Mouse (Mus musculus): ENCODE results near the gene Rpl36-ps4. TPM values are rescaled to one million over a fixed set of nuclear protein-coding genes. Genes with fewer than 3 reads are reported as not detected.

Gene Rpl36-ps4
- total and polyA plus RNA-seq, 2 experiments from 2014 or later = not detected

- DNase-seq (ENCODE audit: low spot score) = no peak
- Histone ChIP-seq H3K27me3 (ENCODE audit: insufficient read depth, low read length) (no peaks in the 10 kb centered on the region), H3K9me3 (ENCODE audit: low read length) (no peaks in the 10 kb centered on the region), H3K4me1 (ENCODE audit: insufficient read depth, low read length) (no peaks in the 10 kb centered on the region), H3K36me3 (ENCODE audit: insufficient read depth, low read length) (no peaks in the 10 kb centered on the region), H3K4me3 (ENCODE audit: low read depth, low read length) (no peak overlapping the region), H3K27ac (ENCODE audit: low read depth, low read length) (no peak overlapping the region), H3K4me2 (ENCODE audit: low read depth, low read length, poor library complexity, severe bottlenecking) (no peak overlapping the region), H3K9ac (replicated peaks; ENCODE audit: low read length, poor library complexity, severe bottlenecking) (no peak overlapping the region)
- 82% methylated on average over 11 of the region's 11 CpGs for WGBS
- no peak for ATAC-seq (ENCODE audit: low FRiP score)
- TF ChIP-seq CTCF (IDR thresholded peaks at IDR 0.05) = no peak
Observed at GRCm38 (mm10) chr17:87876295-87877000, 44.3 kb upstream of the Rpl36-ps4 start.

- TF ChIP-seq CTCF (IDR thresholded peaks at IDR 0.05) = peak; percentile 75
- no peak for ATAC-seq (ENCODE audit: low FRiP score)
- H3K36me3 ChIP-seq (ENCODE audit: insufficient read depth, low read length) = no peaks in the 10 kb centered on the region
- H3K27ac ChIP-seq (ENCODE audit: low read depth, low read length) = no peak overlapping the region
- H3K4me1 ChIP-seq (ENCODE audit: insufficient read depth, low read length) = no peaks in the 10 kb centered on the region
- no peaks in the 10 kb centered on the region for H3K9me3 ChIP-seq (ENCODE audit: low read length)
- WGBS = 13% methylated on average over 25 of the region's 25 CpGs
- no peaks in the 10 kb centered on the region for H3K27me3 ChIP-seq (ENCODE audit: insufficient read depth, low read length)
- H3K4me2 ChIP-seq (ENCODE audit: low read depth, low read length, poor library complexity, severe bottlenecking) = peak overlapping the region; percentile 18; the same call in 1 of the 2 replicates
- H3K4me3 ChIP-seq (ENCODE audit: low read depth, low read length) = no peak overlapping the region
- H3K9ac ChIP-seq (replicated peaks; ENCODE audit: low read length, poor library complexity, severe bottlenecking) = no peak overlapping the region
- DNase-seq (ENCODE audit: low spot score) = peak; percentile 67
Observed at GRCm38 (mm10) chr17:87877207-87878073, 43.3 kb upstream of the Rpl36-ps4 start.

- H3K36me3 ChIP-seq (ENCODE audit: insufficient read depth, low read length) = no peaks in the 10 kb centered on the region
- no peak overlapping the region for H3K4me3 ChIP-seq (ENCODE audit: low read depth, low read length)
- DNase-seq (ENCODE audit: low spot score) = no peak
- no peak for ATAC-seq (ENCODE audit: low FRiP score)
- H3K27me3 ChIP-seq (ENCODE audit: insufficient read depth, low read length) = no peaks in the 10 kb centered on the region
- no peak for TF ChIP-seq CTCF (IDR thresholded peaks at IDR 0.05)
- no peak overlapping the region for H3K4me2 ChIP-seq (ENCODE audit: low read depth, low read length, poor library complexity, severe bottlenecking)
- no peaks in the 10 kb centered on the region for H3K4me1 ChIP-seq (ENCODE audit: insufficient read depth, low read length)
- WGBS = 37% methylated on average over 10 of the region's 10 CpGs
- H3K27ac ChIP-seq (ENCODE audit: low read depth, low read length) = no peak overlapping the region
- H3K9me3 ChIP-seq (ENCODE audit: low read length) = no peaks in the 10 kb centered on the region
- no peak overlapping the region for H3K9ac ChIP-seq (replicated peaks; ENCODE audit: low read length, poor library complexity, severe bottlenecking)
Observed at GRCm38 (mm10) chr17:87878556-87879483, 42.0 kb upstream of the Rpl36-ps4 start.

GRCm38 (mm10) chr17:87879484-87880225 is 41.1 kb upstream of the Rpl36-ps4 start:
- DNase-seq (ENCODE audit: low spot score) = peak; percentile 34
- H3K27ac ChIP-seq (ENCODE audit: low read depth, low read length) = no peak overlapping the region
- no peak overlapping the region for H3K4me2 ChIP-seq (ENCODE audit: low read depth, low read length, poor library complexity, severe bottlenecking)
- H3K4me3 ChIP-seq (ENCODE audit: low read depth, low read length) = no peak overlapping the region
- no peaks in the 10 kb centered on the region for H3K36me3 ChIP-seq (ENCODE audit: insufficient read depth, low read length)
- 32% methylated on average over 9 of the region's 9 CpGs for WGBS
- no peak for TF ChIP-seq CTCF (IDR thresholded peaks at IDR 0.05)
- no peak overlapping the region for H3K9ac ChIP-seq (replicated peaks; ENCODE audit: low read length, poor library complexity, severe bottlenecking)
- no peak for ATAC-seq (ENCODE audit: low FRiP score)
- no peaks in the 10 kb centered on the region for H3K4me1 ChIP-seq (ENCODE audit: insufficient read depth, low read length)
- no peaks in the 10 kb centered on the region for H3K27me3 ChIP-seq (ENCODE audit: insufficient read depth, low read length)
- H3K9me3 ChIP-seq (ENCODE audit: low read length) = no peaks in the 10 kb centered on the region

GRCm38 (mm10) chr17:87882594-87882993 is 38.2 kb upstream of the Rpl36-ps4 start:
- ATAC-seq (ENCODE audit: low FRiP score) = no peak
- DNase-seq (ENCODE audit: low spot score) = no peak
- 61% methylated on average over 1 of the region's 1 CpGs for WGBS

More at GRCm38 (mm10) chr17:87882594-87882993, 38.2 kb upstream of the Rpl36-ps4 start:
- no peak overlapping the region for H3K4me3 ChIP-seq (ENCODE audit: low read depth, low read length)
- H3K4me1 ChIP-seq (ENCODE audit: insufficient read depth, low read length) = no peaks in the 10 kb centered on the region
- no peak overlapping the region for H3K27ac ChIP-seq (ENCODE audit: low read depth, low read length)
- TF ChIP-seq CTCF (IDR thresholded peaks at IDR 0.05) = peak; percentile 65
- H3K36me3 ChIP-seq (ENCODE audit: insufficient read depth, low read length) = no peaks in the 10 kb centered on the region
- no peaks in the 10 kb centered on the region for H3K9me3 ChIP-seq (ENCODE audit: low read length)
- no peak overlapping the region for H3K9ac ChIP-seq (replicated peaks; ENCODE audit: low read length, poor library complexity, severe bottlenecking)
- no peak overlapping the region for H3K4me2 ChIP-seq (ENCODE audit: low read depth, low read length, poor library complexity, severe bottlenecking)
- no peaks in the 10 kb centered on the region for H3K27me3 ChIP-seq (ENCODE audit: insufficient read depth, low read length)

All from midbrain, postnatal 0 days (tissue).